Mouse (Mus musculus) liver, adult 2 months (tissue): ENCODE results near the gene Soga3. TPM values are rescaled to one million over a fixed set of nuclear protein-coding genes. Genes with fewer than 3 reads are reported as not detected.

Experiments used
- DNase-seq: peaks from one replicate; pipeline ENCODE4 v3.0.0-alpha.2; 2011; ENCODE audit warnings: low read depth, low spot score; ENCODE audit errors: extremely low read depth
- H3K27ac ChIP-seq: fragments of 200-500 bp; replicated peaks from 2 replicates; pipeline ENCODE4 v1.5.1; 2012; ENCODE audit warnings: low read depth, mild to moderate bottlenecking, control low read depth, inconsistent platforms, low read length; ENCODE audit not compliant: insufficient read depth
- H3K27me3 ChIP-seq: fragments of 200-500 bp; 2 replicates; pipeline ENCODE4 v1.6.1; 2012; ENCODE audit warnings: mild to moderate bottlenecking, moderate library complexity, low read length, inconsistent platforms; ENCODE audit not compliant: control insufficient read depth, insufficient read depth
- H3K36me3 ChIP-seq: fragments of 200-500 bp; 2 replicates; pipeline ENCODE4 v1.6.1; 2012; ENCODE audit warnings: low read length, inconsistent platforms; ENCODE audit not compliant: control insufficient read depth, insufficient read depth
- H3K4me1 ChIP-seq: fragments of 200-500 bp; 2 replicates; pipeline ENCODE4 v1.6.1; 2011; ENCODE audit warnings: low read length; ENCODE audit not compliant: control insufficient read depth, insufficient read depth
- H3K4me3 ChIP-seq: fragments of 200-500 bp; 2 replicates; pipeline ENCODE4 v1.5.1; 2011; ENCODE audit warnings: low read depth, mild to moderate bottlenecking, control low read depth, low read length, moderate library complexity; ENCODE audit not compliant: insufficient read depth
- H3K79me2 ChIP-seq: fragments of 200-500 bp; 2 replicates; pipeline ENCODE4 v1.6.1; 2012; ENCODE audit warnings: inconsistent platforms, mild to moderate bottlenecking, low read length, moderate library complexity; ENCODE audit not compliant: control insufficient read depth, insufficient read depth
- H3K9ac ChIP-seq: fragments of 200-500 bp; 2 replicates; pipeline ENCODE4 v1.6.1; 2012; ENCODE audit warnings: low read depth, mild to moderate bottlenecking, control low read depth, inconsistent platforms, low read length
- CTCF ChIP-seq: fragments of 200-500 bp; IDR thresholded peaks from 2 replicates; pipeline ENCODE4 v1.5.1; 2011; ENCODE audit warnings: low read depth, low read length, control low read depth
- POLR2A ChIP-seq: fragments of 200-500 bp; IDR thresholded peaks from 2 replicates; pipeline ENCODE4 v1.6.1; 2011; ENCODE audit warnings: low read length, control low read depth; ENCODE audit not compliant: insufficient read depth; ENCODE audit errors: extremely low read depth
- whole genome bisulfite sequencing: fragments of 180-500 bp; shearing (Covaris S2); methylation state at CpG from one replicate; pipeline ENCODE4 v1.1.7; 2018; 5-methylcytosine and 5-hydroxymethylcytosine counted together
- polyA plus RNA-seq: library from polyadenylated mRNA; depleted of rRNA; stranded (reverse); fragments of >200 nt; gene quantifications from 2 replicates; pipeline ENCODE4 v1.2.3, GENCODE M21; 2012; rRNA removed
- total RNA-seq: library from RNA; depleted of rRNA; stranded (reverse); fragments of >200 nt; gene quantifications from 2 replicates; pipeline ENCODE4 v1.2.3, GENCODE M21; 2014; rRNA removed

The Soga3 gene
- total and polyA plus RNA-seq, 2 experiments: not detected

- no peak for DNase-seq
- WGBS: 14% methylated on average over 4 of the region's 4 CpGs
- no peak within 1 kb of the TSS for H3K9ac ChIP-seq
- TF ChIP-seq POLR2A (no peak), CTCF (no peak)
- H3K27me3 ChIP-seq: no peaks in the 10 kb centered on the region
- H3K36me3 ChIP-seq: no peaks in the 10 kb centered on the region
- H3K79me2 ChIP-seq: no peaks in the 10 kb centered on the region
- H3K4me3 ChIP-seq: no peak within 1 kb of the TSS
- no peaks in the 10 kb centered on the region for H3K4me1 ChIP-seq
- no peak within 1 kb of the TSS for H3K27ac ChIP-seq
Measured at GRCm38 (mm10) chr10:29211453-29211852, 67.8 kb downstream of the Soga3 start, which contains the start of gene 9330159F19Rik. Gene 9330159F19Rik, plus strand, starts transcription at chr10:29211606.

- Histone ChIP-seq H3K4me3 (no peak overlapping the region), H3K79me2 (no peaks in the 10 kb centered on the region), H3K9ac (no peak overlapping the region), H3K27me3 (no peaks in the 10 kb centered on the region), H3K27ac (no peak overlapping the region), H3K36me3 (no peaks in the 10 kb centered on the region), H3K4me1 (no peaks in the 10 kb centered on the region)
- TF ChIP-seq POLR2A (no peak), CTCF (no peak)
- WGBS: 60% methylated on average over 3 of the region's 3 CpGs
- DNase-seq: no peak
Measured at GRCm38 (mm10) chr10:29213534-29214100, 70.0 kb downstream of the Soga3 start.

GRCm38 (mm10) chr10:29216957-29217356, 73.3 kb downstream of the Soga3 start:
- WGBS: 87% methylated on average over 1 of the region's 1 CpGs
- no peaks in the 10 kb centered on the region for H3K4me1 ChIP-seq

GRCm38 (mm10) chr10:29217451-29217850, 73.8 kb downstream of the Soga3 start:
- Histone ChIP-seq H3K4me1 (no peaks in the 10 kb centered on the region), H3K4me3 (no peak overlapping the region), H3K79me2 (no peaks in the 10 kb centered on the region), H3K27ac (no peak overlapping the region), H3K36me3 (no peaks in the 10 kb centered on the region), H3K27me3 (no peaks in the 10 kb centered on the region), H3K9ac (no peak overlapping the region)
- DNase-seq: no peak
- WGBS: 71% methylated on average over 2 of the region's 2 CpGs
- TF ChIP-seq POLR2A (no peak), CTCF (no peak)

More at GRCm38 (mm10) chr10:29216957-29217356, 73.3 kb downstream of the Soga3 start:
- H3K36me3 ChIP-seq: no peaks in the 10 kb centered on the region
- H3K9ac ChIP-seq: no peak overlapping the region
- TF ChIP-seq POLR2A: no peak
- TF ChIP-seq CTCF: no peak
- no peak for DNase-seq
- H3K4me3 ChIP-seq: no peak overlapping the region
- no peaks in the 10 kb centered on the region for H3K79me2 ChIP-seq
- H3K27ac ChIP-seq: no peak overlapping the region
- H3K27me3 ChIP-seq: no peaks in the 10 kb centered on the region

- DNase-seq: no peak
- no peak overlapping the region for H3K4me3 ChIP-seq
- no peak overlapping the region for H3K27ac ChIP-seq
- H3K27me3 ChIP-seq: no peaks in the 10 kb centered on the region
- no peaks in the 10 kb centered on the region for H3K79me2 ChIP-seq
- no peaks in the 10 kb centered on the region for H3K4me1 ChIP-seq
- TF ChIP-seq CTCF (no peak), POLR2A (no peak)
- no peaks in the 10 kb centered on the region for H3K36me3 ChIP-seq
- H3K9ac ChIP-seq: no peak overlapping the region
- 79% methylated on average over 4 of the region's 4 CpGs for WGBS
Measured at GRCm38 (mm10) chr10:29225329-29225728, 81.7 kb downstream of the Soga3 start.

- Histone ChIP-seq H3K79me2 (no peaks in the 10 kb centered on the region), H3K27ac (no peak overlapping the region), H3K27me3 (no peaks in the 10 kb centered on the region), H3K9ac (no peak overlapping the region), H3K4me1 (no peaks in the 10 kb centered on the region), H3K36me3 (no peaks in the 10 kb centered on the region), H3K4me3 (no peak overlapping the region)
- no peak for DNase-seq
- 73% methylated on average over 2 of the region's 2 CpGs for WGBS
- TF ChIP-seq CTCF (no peak), POLR2A (no peak)
Measured at GRCm38 (mm10) chr10:29231208-29231607, 87.6 kb downstream of the Soga3 start.

Other genes starting within 250 kb of the Soga3 start
- 0.34 TPM in 1 of 2 replicates, not detected in the other for gene 2310057J18Rik, start 157.5 kb upstream of the Soga3 start, total RNA-seq
- gene 2310057J18Rik, start 157.5 kb upstream of the Soga3 start, polyA plus RNA-seq: not detected in 2 replicates
- gene Gm49353, start 55.1 kb downstream of the Soga3 start, total RNA-seq: not detected in 2 replicates
- gene Gm49353, start 55.1 kb downstream of the Soga3 start, polyA plus RNA-seq: not detected in 2 replicates
- under 0.01 and 0.13 TPM in 2 replicates for gene 9330159F19Rik, start 67.8 kb downstream of the Soga3 start, total RNA-seq
- not detected in 2 replicates for gene 9330159F19Rik, start 67.8 kb downstream of the Soga3 start, polyA plus RNA-seq
- gene Echdc1, start 169.3 kb downstream of the Soga3 start, total RNA-seq: 65.2 and 100 TPM in 2 replicates
- gene Echdc1, start 169.3 kb downstream of the Soga3 start, polyA plus RNA-seq: 12.4 and 17.9 TPM in 2 replicates
- 27.8 and 30.1 TPM in 2 replicates for gene Rnf146, start 218.6 kb downstream of the Soga3 start, total RNA-seq
- gene Rnf146, start 218.6 kb downstream of the Soga3 start, polyA plus RNA-seq: 11.2 and 12.9 TPM in 2 replicates